Mouse (Mus musculus): Measurements from ENCODE around the gene Iqsec1.

Gene Iqsec1

DNA sequence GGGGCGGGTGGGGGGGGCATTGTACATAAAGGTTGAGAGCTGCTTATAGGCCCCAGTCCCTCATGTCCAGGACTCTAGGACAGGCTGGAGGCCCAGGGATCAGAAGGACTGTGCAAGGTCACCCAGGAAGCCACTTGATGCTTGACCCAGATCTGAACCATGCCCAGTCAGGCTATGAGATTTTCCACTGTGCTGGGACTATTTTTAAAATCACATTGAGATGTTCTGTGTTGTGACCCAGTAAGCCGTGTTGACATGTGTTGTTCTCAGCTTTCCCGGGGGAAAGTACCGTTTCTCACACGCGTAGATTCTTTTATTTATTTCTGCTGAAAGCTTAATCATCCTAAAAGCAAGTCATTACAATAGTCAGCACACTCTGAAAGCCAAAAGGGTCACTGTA is 372.5 kb downstream of the Iqsec1 start:
- no peak for DNase-seq

DNA sequence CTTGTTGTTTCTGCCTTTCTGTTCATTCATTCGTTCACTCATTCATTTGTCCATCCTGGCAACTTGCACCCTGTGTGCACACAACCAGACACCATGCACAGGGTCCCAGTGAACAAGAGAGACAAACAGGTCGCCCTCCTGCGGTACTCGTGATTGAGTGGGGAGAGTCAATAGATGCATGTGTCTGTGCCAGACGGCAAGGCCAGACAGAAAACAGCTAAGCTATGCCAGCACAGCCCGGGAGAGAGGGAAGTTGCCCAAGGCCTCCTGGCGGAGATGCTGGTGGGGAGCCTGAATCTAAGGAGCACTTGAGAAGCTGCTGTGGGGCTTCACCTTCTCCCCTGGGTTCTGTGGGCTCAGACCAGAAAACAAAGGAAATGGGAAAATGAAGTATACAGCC is 373.1 kb downstream of the Iqsec1 start:
- no peak for DNase-seq

DNA sequence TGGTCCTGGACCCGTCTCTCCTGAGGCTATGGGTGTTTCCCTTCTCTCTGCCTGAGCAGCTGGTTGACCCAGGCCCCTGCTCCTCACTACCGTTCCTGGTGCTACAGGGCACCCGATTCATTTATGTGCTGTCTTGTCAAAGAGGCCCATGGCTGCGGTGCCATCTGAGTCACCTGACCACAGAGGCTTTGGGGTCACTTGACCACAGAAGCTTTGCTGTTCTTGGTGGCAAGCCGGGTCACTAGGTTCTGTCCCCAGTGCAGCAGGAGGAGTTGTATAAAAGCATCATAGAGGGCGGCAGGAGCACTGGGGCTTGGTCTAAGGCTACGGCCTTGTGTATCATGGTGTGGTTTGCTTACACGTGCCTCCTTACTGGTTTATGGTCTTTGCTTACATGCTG is 375.2 kb downstream of the Iqsec1 start:
- DNase-seq, result no peak

GRCm38 (mm10) chr6:90610248-90610647 is 378.2 kb downstream of the Iqsec1 start:
- no peak for DNase-seq

- DNase-seq, result no peak
These were observed 380.3 kb downstream of the Iqsec1 start for GRCm38 (mm10) chr6:90608186-90608585.

GRCm38 (mm10) chr6:90607196-90607595 is 381.3 kb downstream of the Iqsec1 start:
- DNase-seq, result no peak

DNA sequence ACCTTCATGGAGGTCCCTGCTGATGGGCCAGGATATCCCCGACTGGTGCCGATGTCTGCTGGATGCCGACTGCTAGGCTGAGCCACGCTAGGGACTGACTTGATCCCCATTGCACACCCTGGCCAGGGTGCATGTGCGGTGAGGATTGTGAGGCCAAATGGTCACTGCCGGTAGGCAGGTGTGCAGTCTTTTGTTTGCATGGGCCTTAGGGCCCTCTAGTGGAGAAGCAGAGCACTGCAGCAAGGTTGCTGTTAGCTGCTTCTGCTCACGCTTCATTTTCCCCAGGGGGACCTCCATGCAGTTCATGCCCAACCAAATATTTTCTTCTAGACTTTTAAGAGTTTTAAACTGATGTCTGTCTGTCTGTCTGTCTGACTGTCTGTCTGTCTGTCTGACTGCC is 381.9 kb downstream of the Iqsec1 start:
- no peak for DNase-seq
